Mouse (Mus musculus) lung, embryonic 14.5 days (tissue): ENCODE measurements at regions not wholly inside any gene's neighbourhood (a gene's known extent, or its start where the extent isn't known, plus 50 kb on each side); places are given as distances from the start of the nearest gene placed in this dataset.
A peak's percentile ranks its signal among the peaks of the same experiment; 100 is the strongest.

ENCODE experiments used
- ATAC-seq: fragments of 200-750 bp; cut with Nextera tagmentation; 2 replicates; pipeline ENCODE4 v1.8.0; 2017; ENCODE audit warnings: mild to moderate bottlenecking, moderate TSS enrichment, moderate library complexity; ENCODE audit not compliant: insufficient read depth
- DNase-seq: peaks from one replicate; pipeline ENCODE4 v3.0.0-alpha.2; 2015
- H3K27ac ChIP-seq: fragments of 300-500 bp; sonication (generic); 2 replicates; pipeline ENCODE4 v1.5.1; 2014; ENCODE audit warnings: low read depth, mild to moderate bottlenecking, moderate library complexity
- H3K27me3 ChIP-seq: fragments of 300-500 bp; sonication (generic); 2 replicates; pipeline ENCODE4 v1.6.1; 2014; ENCODE audit warnings: low read length, control low read depth; ENCODE audit not compliant: insufficient read depth
- H3K36me3 ChIP-seq: fragments of 300-500 bp; sonication (generic); 2 replicates; pipeline ENCODE4 v1.6.1; 2014; ENCODE audit warnings: control low read depth; ENCODE audit not compliant: insufficient read depth
- H3K4me1 ChIP-seq: fragments of 300-500 bp; sonication (generic); 2 replicates; pipeline ENCODE4 v1.6.1; 2014; ENCODE audit warnings: antibody characterized with exemption, control low read depth; ENCODE audit not compliant: insufficient read depth
- H3K4me2 ChIP-seq: fragments of 300-500 bp; sonication (generic); 2 replicates; pipeline ENCODE4 v1.6.1; 2014; ENCODE audit warnings: mild to moderate bottlenecking
- H3K4me3 ChIP-seq: fragments of 300-500 bp; sonication (generic); 2 replicates; pipeline ENCODE4 v1.5.1; 2014; ENCODE audit warnings: low read depth, low read length
- H3K9ac ChIP-seq: fragments of 300-500 bp; sonication (generic); 2 replicates; pipeline ENCODE4 v1.6.1; 2014
- H3K9me3 ChIP-seq: fragments of 300-500 bp; sonication (generic); 2 replicates; pipeline ENCODE4 v1.6.1; 2016; ENCODE audit warnings: low read depth, low read length, control low read depth
- CTCF ChIP-seq: IDR thresholded peaks from 2 replicates; pipeline ENCODE4 v1.5.1; 2016; ENCODE audit warnings: antibody characterized with exemption, low read depth
- WGBS: fragments of 180-500 bp; shearing (Covaris S2); extraction: QIAGEN DNeasy Blood & Tissue Kit; methylation state at CpG from one replicate; pipeline ENCODE4 v1.1.7; 2014; 5-methylcytosine and 5-hydroxymethylcytosine counted together

- Histone ChIP-seq H3K4me1 (no peaks in the 10 kb centered on the region), H3K27me3 (no peaks in the 10 kb centered on the region), H3K4me2 (no peak overlapping the region), H3K4me3 (no peak overlapping the region), H3K9ac (no peak overlapping the region), H3K9me3 (no peaks in the 10 kb centered on the region), H3K27ac (no peak overlapping the region), H3K36me3 (no peaks in the 10 kb centered on the region)
- TF ChIP-seq CTCF = no peak
- ATAC-seq (no peak), DNase-seq (no peak)
- 80% methylated on average over 5 of the region's 5 CpGs for WGBS
These were observed 428.3 kb downstream of the Prss52 start for GRCm38 (mm10) chr14:64532351-64532750.

DNA sequence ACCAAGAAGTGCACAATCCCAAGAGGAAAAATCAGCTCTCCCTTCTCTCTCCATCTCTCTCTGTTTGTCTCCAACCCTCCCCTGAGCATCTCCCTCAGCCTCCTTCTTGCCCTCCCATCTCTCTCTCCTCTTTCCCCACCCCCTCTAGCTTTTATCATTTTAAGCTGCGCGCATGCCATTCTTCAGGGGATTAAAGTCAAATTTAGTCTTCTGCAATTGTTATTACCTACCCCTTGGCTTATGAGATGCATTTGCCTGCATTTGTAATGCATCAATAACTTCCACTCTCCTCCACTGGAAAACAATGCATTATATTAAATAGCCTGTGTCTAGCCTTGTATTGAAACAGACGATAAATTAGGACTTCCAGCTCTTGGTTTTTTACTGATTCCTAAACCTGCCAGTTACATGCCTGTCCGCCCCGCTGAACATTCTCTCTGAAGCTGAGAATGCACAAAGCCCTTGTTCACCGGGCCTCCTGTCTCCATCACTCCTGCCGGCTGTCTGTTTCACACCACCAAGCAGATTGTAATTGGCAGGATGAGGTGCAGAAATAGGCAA, 429.6 kb downstream of the Prss52 start:
- H3K9me3 ChIP-seq = no peaks in the 10 kb centered on the region
- WGBS = 41% methylated on average over 7 of the region's 7 CpGs
- DNase-seq (no peak), ATAC-seq (no peak)
- TF ChIP-seq CTCF = no peak
- no peak overlapping the region for H3K4me3 ChIP-seq
- H3K27me3 ChIP-seq = no peaks in the 10 kb centered on the region
- no peaks in the 10 kb centered on the region for H3K36me3 ChIP-seq
- no peaks in the 10 kb centered on the region for H3K4me1 ChIP-seq
- H3K27ac ChIP-seq = no peak overlapping the region
- H3K9ac ChIP-seq = no peak overlapping the region
- no peak overlapping the region for H3K4me2 ChIP-seq

GRCm38 (mm10) chr14:64534194-64534593, 430.1 kb downstream of the Prss52 start:
- no peak for TF ChIP-seq CTCF
- no peaks in the 10 kb centered on the region for H3K36me3 ChIP-seq
- H3K4me2 ChIP-seq = no peak overlapping the region
- ATAC-seq (no peak), DNase-seq (no peak)
- WGBS = 40% methylated on average over 4 of the region's 4 CpGs
- no peak overlapping the region for H3K27ac ChIP-seq
- no peaks in the 10 kb centered on the region for H3K4me1 ChIP-seq
- H3K9ac ChIP-seq = no peak overlapping the region
- H3K9me3 ChIP-seq = no peaks in the 10 kb centered on the region
- H3K27me3 ChIP-seq = no peaks in the 10 kb centered on the region
- no peak overlapping the region for H3K4me3 ChIP-seq

DNA sequence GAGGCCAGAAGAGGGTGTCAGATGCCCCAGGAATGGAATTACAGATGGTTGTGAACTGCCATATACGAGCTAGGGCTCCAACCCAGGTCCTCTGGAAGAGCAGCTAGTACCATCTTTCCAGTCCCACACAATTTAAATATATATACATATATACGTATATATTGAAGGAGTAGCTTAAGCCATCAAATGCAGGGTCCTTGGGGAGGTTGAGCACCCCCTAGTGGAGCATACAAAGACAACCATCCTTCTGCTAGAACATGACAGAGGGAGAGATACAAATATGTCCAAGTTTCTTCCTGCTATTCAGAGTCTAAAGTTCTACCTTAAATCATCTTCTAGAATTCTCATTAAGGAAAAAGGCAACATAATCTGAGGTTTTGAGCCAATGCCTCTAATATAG, 435.4 kb downstream of the Prss52 start:
- H3K36me3 ChIP-seq = no peaks in the 10 kb centered on the region
- H3K27me3 ChIP-seq = no peaks in the 10 kb centered on the region
- H3K4me2 ChIP-seq = no peak overlapping the region
- peak; percentile 40 for DNase-seq
- H3K4me1 ChIP-seq = no peaks in the 10 kb centered on the region
- H3K9ac ChIP-seq = no peak overlapping the region
- no peak overlapping the region for H3K27ac ChIP-seq
- ATAC-seq = no peak
- peak; percentile 46 for TF ChIP-seq CTCF
- 49% methylated on average over 2 of the region's 2 CpGs for whole genome bisulfite sequencing
- no peak overlapping the region for H3K4me3 ChIP-seq
- no peaks in the 10 kb centered on the region for H3K9me3 ChIP-seq

GRCm38 (mm10) chr14:64545056-64545455, 441.0 kb downstream of the Prss52 start:
- Histone ChIP-seq H3K36me3 (no peaks in the 10 kb centered on the region), H3K27ac (no peak overlapping the region), H3K27me3 (no peaks in the 10 kb centered on the region), H3K4me2 (no peak overlapping the region), H3K4me1 (no peaks in the 10 kb centered on the region), H3K4me3 (no peak overlapping the region), H3K9me3 (no peaks in the 10 kb centered on the region), H3K9ac (no peak overlapping the region)
- WGBS = 67% methylated on average over 3 of the region's 3 CpGs
- ATAC-seq = no peak
- no peak for TF ChIP-seq CTCF
- no peak for DNase-seq

DNA sequence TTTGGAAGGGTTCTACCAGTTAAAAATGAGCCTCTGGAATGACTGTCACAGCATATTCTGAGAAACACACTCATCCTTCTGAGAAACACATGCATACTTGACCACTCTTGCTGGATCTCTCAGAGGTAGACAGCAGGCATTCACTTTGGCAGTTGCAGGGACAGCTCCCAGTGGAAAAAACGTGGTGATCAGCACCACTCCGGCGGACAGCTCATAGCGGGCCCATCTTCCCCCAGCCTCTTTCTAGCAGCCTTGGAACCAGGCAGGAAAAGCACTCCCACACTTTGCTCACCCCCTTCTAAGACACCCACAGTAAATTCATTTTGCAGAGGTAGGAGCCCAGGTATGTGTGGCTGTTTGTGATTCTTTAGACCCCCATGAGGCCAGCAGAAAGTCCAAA, 442.7 kb downstream of the Prss52 start:
- Histone ChIP-seq H3K9me3 (no peaks in the 10 kb centered on the region), H3K4me3 (no peak overlapping the region), H3K36me3 (no peaks in the 10 kb centered on the region), H3K4me1 (no peaks in the 10 kb centered on the region), H3K27ac (no peak overlapping the region), H3K9ac (no peak overlapping the region), H3K4me2 (no peak overlapping the region), H3K27me3 (no peaks in the 10 kb centered on the region)
- DNase-seq (peak; percentile 89), ATAC-seq (no peak)
- TF ChIP-seq CTCF = no peak
- WGBS = 0% methylated on average over 4 of the region's 4 CpGs

DNA sequence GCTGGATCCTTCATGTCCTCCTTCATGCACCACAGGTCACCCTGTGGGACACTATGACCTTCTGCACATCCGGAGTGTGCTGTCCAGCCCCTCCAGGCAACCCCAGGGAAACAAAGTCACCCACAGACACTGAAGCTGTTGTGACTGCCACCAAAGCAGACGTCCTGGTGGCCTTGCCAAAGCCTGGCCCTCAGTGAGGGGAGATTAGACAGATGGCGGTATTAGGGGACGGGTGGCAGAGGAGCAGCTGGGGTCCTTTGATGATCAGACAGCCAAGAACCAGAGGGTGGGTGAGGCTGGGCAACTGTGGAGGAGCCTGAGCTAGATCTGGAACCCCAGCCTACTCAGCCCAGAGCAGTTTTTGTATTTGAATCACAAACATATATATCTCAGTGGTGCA, 448.9 kb downstream of the Prss52 start:
- Histone ChIP-seq H3K27me3 (no peaks in the 10 kb centered on the region), H3K4me1 (no peaks in the 10 kb centered on the region), H3K9ac (no peak overlapping the region), H3K4me3 (no peak overlapping the region), H3K9me3 (no peaks in the 10 kb centered on the region), H3K4me2 (no peak overlapping the region), H3K36me3 (no peaks in the 10 kb centered on the region), H3K27ac (no peak overlapping the region)
- 51% methylated on average over 4 of the region's 4 CpGs for WGBS
- TF ChIP-seq CTCF = no peak
- no peak for DNase-seq
- no peak for ATAC-seq

GRCm38 (mm10) chr14:64556042-64556441, 452.0 kb downstream of the Prss52 start:
- no peak overlapping the region for H3K9ac ChIP-seq
- ATAC-seq = no peak
- no peaks in the 10 kb centered on the region for H3K36me3 ChIP-seq
- no peaks in the 10 kb centered on the region for H3K27me3 ChIP-seq
- WGBS = 74% methylated on average over 7 of the region's 7 CpGs
- H3K4me2 ChIP-seq = no peak overlapping the region
- H3K9me3 ChIP-seq = no peaks in the 10 kb centered on the region
- no peak for TF ChIP-seq CTCF
- H3K27ac ChIP-seq = no peak overlapping the region
- no peak overlapping the region for H3K4me3 ChIP-seq
- no peaks in the 10 kb centered on the region for H3K4me1 ChIP-seq
- DNase-seq = no peak
